Mouse (Mus musculus): ENCODE data around the gene Eif2d.

- TF ChIP-seq CTCF (IDR thresholded peaks at IDR 0.05): no peak
- TF ChIP-seq POLR2A (IDR thresholded peaks at IDR 0.05; ENCODE audit: insufficient read depth, low read depth, low read length): no peak
Measured at GRCm38 (mm10) chr1:131161091-131161490, 8.1 kb downstream of the Eif2d start.

Data from heart, adult 2 months (tissue).